Mouse (Mus musculus) bone marrow, adult 2 months (tissue): ENCODE data around the gene Megf11.

ENCODE experiments used
- CTCF ChIP-seq: fragments of 200-500 bp; IDR thresholded peaks from 2 replicates; pipeline ENCODE4 v1.5.1; 2011; ENCODE audit warnings: low read length, control low read depth; ENCODE audit not compliant: control insufficient read depth, insufficient read depth
- POLR2A ChIP-seq: fragments of 200-500 bp; IDR thresholded peaks from 2 replicates; pipeline ENCODE4 v1.6.1; 2011; ENCODE audit warnings: low read depth, mild to moderate bottlenecking, control low read depth, low read length, borderline replicate concordance; ENCODE audit not compliant: control insufficient read depth

DNA sequence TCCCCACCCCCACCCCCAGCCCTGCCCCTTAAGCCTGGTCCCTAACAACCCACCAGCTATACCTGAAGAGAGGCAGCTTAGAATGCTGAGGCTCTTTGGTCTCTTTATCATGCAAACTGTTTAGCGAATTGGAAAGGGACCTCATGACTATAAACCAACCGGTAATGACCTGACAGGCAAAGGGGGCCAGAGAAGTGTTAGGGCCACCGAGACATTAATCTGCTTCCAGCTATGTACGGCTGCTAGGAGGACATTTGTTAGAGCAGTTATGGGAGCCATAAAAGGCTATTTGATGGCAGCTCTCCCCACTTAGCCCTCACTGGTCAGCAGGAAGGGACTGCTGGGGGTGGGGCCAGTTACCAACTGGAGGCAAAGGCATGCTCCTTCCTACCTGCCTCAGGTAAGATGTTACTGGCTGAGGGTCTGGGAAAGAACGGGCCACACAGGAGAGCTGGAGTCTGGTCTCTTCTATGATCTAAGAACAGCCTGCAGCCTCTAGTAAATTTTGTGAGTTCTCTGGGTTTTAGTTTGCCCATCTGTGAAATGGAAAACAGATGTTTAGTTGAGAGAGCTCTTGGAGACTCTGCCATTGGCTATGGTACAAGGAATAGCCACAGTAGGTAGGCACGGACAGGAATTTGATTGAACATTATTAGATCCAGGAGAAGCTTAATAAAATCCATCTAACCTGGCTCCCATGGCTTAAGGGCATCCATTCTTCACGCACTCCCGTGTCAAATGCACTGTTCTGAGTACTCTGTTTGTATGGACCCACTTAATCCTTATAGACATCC is 183.2 kb downstream of the Megf11 start:
- no peak for TF ChIP-seq CTCF
- no peak for TF ChIP-seq POLR2A
